Mouse (Mus musculus): ENCODE results near the gene Hist1h3d.
"Not testable (repeated sequence)": the region's sequence is repeated elsewhere in the genome, so short reads cannot be mapped to it uniquely, and the experiment has no call there.

Hist1h3d gene

GRCm38 (mm10) chr13:23575271-23575851, at the start of gene Hist1h3d:
TSS of gene Hist1h3d (plus strand) at chr13:23575763.
- DNase-seq, result peak; percentile 60

- DNase-seq, result no peak
Measured at GRCm38 (mm10) chr13:23525901-23526300, 49.7 kb upstream of the Hist1h3d start.

DNA sequence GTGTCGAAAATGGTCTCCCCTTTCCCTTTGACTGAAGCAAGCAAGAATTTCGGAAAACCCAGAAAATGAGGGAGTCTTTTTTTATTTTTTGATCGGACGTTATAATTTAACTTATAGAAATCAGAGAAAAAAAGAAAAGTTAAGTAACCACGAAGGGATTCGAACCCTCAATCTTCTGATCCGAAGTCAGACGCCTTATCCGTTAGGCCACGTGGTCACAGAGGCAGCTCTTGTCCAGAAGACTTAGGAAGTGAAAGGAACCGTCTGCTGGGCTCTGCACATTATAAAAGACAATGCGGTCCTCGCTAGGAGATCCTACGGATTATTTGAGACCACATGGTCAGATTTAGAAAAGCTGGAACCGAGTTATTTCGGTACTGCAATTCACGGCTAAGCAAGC, 49.3 kb upstream of the Hist1h3d start:
- DNase-seq, result peak; percentile 88

GRCm38 (mm10) chr13:23529005-23529404, 46.6 kb upstream of the Hist1h3d start:
- no peak for DNase-seq

DNA sequence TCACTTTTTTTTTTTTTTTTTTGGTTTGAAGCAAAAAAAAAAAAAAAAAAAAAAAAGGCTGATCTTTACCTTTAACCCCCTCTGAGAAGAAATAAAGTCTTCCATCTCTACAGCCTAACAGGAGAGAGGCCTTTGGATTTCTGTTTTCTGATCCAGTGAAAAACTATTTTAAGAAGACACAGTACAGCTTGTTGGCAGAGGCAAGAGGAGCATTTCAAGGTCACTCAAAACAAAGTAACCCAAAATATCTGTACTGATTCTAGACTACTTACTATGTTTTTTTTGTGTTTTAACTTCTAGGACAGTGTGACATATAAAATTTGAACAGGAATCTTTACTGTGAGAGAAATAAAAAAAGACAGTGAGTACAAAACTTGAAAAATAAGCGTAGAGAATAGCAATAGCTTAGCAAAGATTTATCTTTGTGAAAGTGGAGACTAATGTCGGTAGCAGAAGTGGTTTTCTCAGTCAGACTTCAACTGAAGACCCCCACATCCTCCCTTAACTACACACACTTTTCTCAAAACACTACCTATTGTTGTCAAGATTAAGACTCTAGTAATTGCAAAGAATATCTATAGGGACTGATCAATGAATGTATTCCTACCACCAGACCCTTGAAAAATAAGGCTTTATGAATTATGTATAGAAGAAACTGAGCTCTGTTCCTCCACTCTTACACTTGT, 45.9 kb upstream of the Hist1h3d start:
- no peak for DNase-seq

DNA sequence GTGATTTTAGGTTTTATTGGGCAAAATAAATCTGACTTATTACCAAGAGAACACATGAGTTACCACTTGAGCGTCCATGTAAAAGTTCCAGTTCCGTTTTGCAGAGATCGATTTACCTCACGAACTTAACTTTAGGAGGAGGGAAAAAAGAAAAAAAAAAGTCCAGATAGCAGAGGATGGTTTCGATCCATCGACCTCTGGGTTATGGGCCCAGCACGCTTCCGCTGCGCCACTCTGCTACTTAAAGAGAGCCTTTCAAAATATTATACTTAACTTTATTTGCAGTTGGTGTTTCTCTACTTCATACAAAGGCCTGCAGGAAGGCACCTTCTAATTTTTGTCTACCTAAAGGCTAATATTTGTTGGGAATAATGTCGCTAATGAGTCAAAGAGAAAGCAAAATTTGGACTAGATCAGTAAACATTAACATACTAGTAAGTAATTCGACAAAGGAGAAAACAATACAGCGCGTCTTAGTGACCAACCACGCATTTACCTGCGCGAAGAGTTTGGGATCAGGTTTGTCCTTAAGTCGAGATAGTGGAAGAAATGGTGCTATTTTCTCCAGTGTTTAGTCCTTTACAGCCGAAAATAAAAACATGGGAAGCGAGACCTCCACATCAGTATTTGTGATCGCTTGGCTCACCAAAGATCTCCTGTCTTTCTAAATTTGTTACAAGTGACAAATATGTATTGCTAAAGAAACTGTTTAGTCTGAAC, 45.2 kb upstream of the Hist1h3d start:
- peak; percentile 43 for DNase-seq

DNA sequence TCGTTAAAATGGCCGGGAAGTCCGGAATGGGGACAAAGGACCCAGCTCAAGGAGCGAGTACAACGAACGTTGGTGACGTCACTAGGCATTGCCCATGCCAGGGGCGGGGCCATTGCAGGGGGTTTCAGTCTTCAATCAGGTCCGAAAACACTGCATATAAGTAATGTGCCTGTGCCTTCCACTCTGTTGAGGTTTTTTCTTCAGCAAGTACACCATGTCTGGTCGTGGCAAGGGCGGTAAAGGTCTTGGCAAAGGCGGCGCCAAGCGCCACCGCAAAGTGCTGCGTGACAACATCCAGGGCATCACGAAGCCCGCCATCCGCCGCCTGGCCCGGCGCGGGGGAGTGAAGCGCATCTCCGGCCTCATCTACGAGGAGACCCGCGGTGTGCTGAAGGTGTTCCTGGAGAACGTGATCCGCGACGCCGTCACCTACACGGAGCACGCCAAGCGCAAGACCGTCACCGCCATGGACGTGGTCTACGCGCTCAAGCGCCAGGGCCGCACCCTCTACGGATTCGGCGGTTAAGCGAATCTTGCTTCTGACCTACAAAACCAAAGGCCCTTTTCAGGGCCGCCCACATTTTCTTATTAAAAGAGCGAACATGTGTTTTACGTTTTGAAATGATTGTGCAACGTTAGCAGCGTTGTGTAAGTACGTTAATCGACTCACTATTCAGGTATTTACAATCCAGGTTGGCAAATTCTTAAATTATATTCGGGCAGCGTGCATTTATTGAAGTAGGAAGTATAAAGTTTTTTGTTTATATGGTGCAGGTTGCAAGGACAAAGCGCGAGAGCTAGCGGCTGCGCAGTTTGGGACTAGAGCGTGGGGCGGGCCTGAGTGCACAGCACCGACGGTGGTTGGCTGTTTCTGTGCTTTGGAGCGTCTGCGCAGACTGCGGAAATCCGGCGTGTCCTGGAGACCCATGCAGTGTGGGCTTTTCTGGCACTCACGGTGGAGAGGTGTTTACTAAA, 44.4 kb upstream of the Hist1h3d start, which contains the start of gene Hist1h4h:
TSS of gene Hist1h4h (plus strand) at position 150 of the 975 bp plus-strand sequence.
- DNase-seq, result peak; percentile 95

DNA sequence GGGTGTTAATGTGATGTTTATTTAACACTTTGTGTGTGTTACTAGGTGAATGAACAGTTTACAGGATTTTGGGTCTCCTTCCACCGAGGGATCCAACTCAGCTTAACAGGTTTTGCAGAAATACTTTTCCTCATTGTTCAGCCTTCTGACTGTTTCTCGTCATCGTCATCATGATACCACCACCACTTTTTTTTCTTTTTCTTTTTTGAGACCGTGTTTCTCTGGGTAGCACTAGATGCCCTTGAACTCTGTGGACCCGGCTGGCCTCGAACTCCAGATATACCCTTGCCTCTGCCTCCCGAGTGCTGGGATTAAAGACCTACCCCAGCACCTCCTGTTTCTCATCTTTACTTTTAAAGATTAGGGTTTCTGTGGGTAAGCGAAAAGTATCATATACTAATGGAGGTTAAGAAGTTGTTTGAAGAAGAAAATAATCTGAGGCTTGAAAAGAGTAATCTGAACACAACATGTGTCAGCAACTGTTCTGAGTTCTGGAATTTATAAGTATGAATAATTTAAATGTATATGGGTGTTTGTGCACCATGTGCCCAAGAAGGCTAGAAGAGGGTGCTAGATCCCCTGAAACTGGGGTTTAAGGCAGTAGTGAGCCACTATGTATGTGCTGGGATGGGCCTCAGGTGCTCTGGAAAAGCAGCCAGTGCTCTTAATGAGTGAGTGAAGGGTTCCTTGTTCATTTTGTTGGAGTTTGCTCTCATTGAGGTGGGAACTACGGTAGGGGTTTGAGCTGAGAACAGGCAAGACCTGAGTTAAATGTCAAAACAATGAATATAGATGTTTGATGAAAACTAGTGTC, 43.1 kb upstream of the Hist1h3d start:
- no peak for DNase-seq

DNA sequence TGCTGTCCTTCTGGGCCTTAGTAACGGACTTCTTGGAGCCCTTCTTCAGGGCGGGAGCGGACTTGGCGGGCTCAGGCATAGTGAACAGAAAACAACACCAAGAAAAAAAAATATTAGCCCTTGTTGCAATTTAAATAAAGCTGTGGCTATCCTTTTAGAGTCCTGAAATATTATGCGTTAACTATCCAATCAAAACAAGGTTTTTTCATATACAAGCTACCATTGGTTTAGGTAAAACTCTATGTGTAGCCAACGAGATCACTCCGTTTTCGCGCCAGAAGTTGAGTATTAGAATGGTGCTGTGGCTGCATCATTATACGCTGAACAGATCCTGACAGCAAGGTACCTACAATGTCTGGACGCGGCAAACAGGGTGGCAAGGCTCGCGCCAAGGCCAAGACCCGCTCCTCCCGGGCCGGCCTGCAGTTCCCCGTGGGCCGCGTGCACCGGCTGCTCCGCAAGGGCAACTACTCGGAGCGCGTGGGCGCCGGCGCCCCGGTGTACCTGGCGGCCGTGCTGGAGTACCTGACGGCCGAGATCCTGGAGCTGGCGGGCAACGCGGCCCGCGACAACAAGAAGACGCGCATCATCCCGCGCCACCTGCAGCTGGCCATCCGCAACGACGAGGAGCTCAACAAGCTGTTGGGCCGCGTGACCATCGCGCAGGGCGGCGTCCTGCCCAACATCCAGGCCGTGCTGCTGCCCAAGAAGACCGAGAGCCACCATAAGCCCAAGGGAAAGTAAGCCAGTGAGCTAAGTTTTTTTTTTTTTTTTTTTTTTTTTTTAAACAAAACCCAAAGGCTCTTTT, 41.8 kb upstream of the Hist1h3d start, which contains the start of gene Hist1h2af:
TSS of gene Hist1h2af (plus strand) at position 347 of the 808 bp plus-strand sequence.
- peak; percentile 64 for DNase-seq

GRCm38 (mm10) chr13:23534368-23535131, 41.0 kb upstream of the Hist1h3d start:
- DNase-seq, result peak; percentile 11

- peak; percentile 87 for DNase-seq
Measured at GRCm38 (mm10) chr13:23535137-23536075, 40.2 kb upstream of the Hist1h3d start, which contains the start of gene Hist1h3g. TSS of gene Hist1h3g (plus strand) at chr13:23535422.

GRCm38 (mm10) chr13:23536076-23536822, 39.3 kb upstream of the Hist1h3d start:
- no peak for DNase-seq

DNA sequence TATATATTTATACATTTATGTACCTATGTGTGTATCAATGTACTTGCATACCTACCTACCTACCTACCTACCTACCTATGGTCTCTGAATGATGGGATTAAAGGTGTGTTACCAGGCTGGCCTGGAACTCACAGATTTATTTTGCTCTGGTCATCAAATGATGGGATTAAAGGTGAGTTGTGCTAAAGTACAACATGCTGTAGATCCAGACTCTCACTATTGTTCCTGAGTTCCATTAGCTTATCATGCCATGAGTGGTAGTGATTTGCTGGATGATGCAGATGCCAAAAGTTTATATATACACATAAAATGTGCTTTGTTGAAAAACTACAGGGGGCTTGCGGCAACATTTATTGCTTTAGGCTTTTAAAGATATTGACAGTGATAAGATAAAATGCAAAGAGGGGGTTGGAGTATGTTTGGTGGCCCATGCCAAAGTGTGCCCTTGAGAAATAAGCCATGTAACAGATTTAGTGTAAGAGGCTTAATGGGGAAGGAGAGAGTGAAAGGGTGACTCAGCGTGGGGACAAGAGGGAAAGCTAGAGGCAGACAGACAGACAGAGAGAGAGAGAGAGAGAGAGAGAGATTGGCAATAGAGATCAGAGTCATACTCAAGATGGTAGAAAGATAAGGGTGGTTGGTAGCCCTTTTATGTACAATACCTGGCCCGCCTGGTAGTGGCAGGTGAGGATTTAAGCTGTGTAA, 38.4 kb upstream of the Hist1h3d start:
- no peak for DNase-seq

- no peak for DNase-seq
Measured at GRCm38 (mm10) chr13:23538249-23538648, 37.3 kb upstream of the Hist1h3d start.

- DNase-seq, result not testable (repeated sequence)
Measured at GRCm38 (mm10) chr13:23539821-23540220, 35.7 kb upstream of the Hist1h3d start.

DNA sequence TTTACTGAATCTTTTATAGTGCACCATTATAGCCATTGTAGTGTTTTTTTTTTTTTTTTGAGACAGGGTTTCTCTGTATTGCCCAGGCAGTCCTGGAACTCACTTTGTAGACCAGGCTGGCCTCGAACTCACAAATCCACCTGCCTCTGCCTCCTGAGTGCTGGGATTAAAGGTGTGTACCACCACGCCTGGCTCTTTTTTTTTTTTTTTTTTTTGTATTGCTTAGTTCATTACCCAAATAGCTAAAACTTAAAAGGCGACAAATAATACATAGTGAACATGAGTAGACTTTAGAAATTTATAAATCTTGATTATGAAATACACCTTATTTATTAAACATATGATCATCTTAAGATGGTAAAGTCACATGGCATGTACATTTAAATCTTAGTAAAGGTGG, 34.1 kb upstream of the Hist1h3d start:
- DNase-seq, result no peak
